Comparison of ENCODE assay signal across 16 mouse cellular contexts in the genomic region with DNA sequence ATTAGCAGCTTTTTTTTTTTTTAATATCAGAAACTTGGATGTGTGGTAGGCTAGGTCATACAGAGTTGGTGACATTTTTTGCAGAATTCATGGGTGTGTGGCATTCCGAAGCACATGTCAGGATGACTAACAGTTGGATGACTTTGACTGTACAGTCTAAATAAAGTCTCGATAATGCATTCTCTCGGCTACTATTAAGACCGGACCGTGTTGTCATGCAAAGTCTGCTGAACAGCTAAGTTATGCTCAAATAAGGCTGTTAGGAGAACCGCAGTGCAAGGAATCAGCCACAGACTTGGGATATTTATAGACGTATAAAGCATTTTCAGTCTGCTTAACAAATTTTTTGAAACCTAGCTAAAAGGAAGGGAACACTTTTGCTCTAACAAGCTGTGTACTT. TPM values are rescaled to one million over a fixed set of nuclear protein-coding genes. Genes with fewer than 3 reads are reported as not detected.
DNase-seq lines count a peak whose midpoint lies in the region; ATAC-seq and TF ChIP-seq lines count a peak whose summit lies in the region.
"Had no signal": no experiment of that assay in that cellular context is flagged by ENCODE, and none has a peak within 500 bp of the region (broad histone marks: within the 10 kb centered on the region; RNA-seq: fewer than 3 reads in every experiment).

No protein-coding gene starts in this region.

- no peaks in the 10 kb centered on the region for H3K27me3 ChIP-seq in heart, adult 2 months (ENCODE audit: control insufficient read depth, insufficient read depth, low read length)
- no peaks in the 10 kb centered on the region for H3K27me3 ChIP-seq in limb, embryonic 15.5 days
- H3K27me3 ChIP-seq in intestine, embryonic 15.5 days (replicated peaks), result no peaks in the 10 kb centered on the region
- H3K27me3 ChIP-seq: limb, embryonic 12.5 days; megakaryocyte, embryonic 14.5 days had no signal

- 0 out of 2 replicates have a peak, but pooled peaks cover 2% of the 10 kb centered on the region for H3K79me2 ChIP-seq in heart, adult 2 months (replicated peaks; ENCODE audit: control insufficient read depth, insufficient read depth, low read length)

- TF ChIP-seq POLR2A in heart, adult 2 months (IDR thresholded peaks at IDR 0.05; ENCODE audit: insufficient read depth, low read depth, low read length), result no peak

- peaks cover 11% of the 10 kb centered on the region for H3K4me1 ChIP-seq in heart, adult 2 months (ENCODE audit: control insufficient read depth, insufficient read depth, low read length)
- peaks cover 23% of the 10 kb centered on the region for H3K4me1 ChIP-seq in limb, embryonic 15.5 days
- H3K4me1 ChIP-seq in intestine, embryonic 15.5 days (replicated peaks), result peaks cover 4% of the 10 kb centered on the region; the same call in 1 of the 2 replicates

- no peaks in the 10 kb centered on the region for H3K9me3 ChIP-seq in limb, embryonic 15.5 days
- no peaks in the 10 kb centered on the region for H3K9me3 ChIP-seq in intestine, embryonic 15.5 days
- H3K9me3 ChIP-seq: G1E; limb, embryonic 12.5 days; megakaryocyte, embryonic 14.5 days had no signal

- TF ChIP-seq CTCF in heart, adult 2 months (IDR thresholded peaks at IDR 0.05), result no peak

- peak overlapping the region; percentile 20; the same call in 1 of the 2 replicates for H3K9ac ChIP-seq in heart, adult 2 months (ENCODE audit: low read depth, low read length)
- H3K9ac ChIP-seq in limb, embryonic 15.5 days, result no peak overlapping the region
- H3K9ac ChIP-seq in intestine, embryonic 15.5 days, result no peak overlapping the region
- H3K9ac ChIP-seq: limb, embryonic 12.5 days; liver, postnatal 0 days had no signal

- H3K4me3 ChIP-seq in heart, adult 2 months, result no peak overlapping the region
- no peak overlapping the region for H3K4me3 ChIP-seq in limb, embryonic 15.5 days
- no peak overlapping the region for H3K4me3 ChIP-seq in intestine, embryonic 15.5 days (replicated peaks)
- H3K4me3 ChIP-seq: limb, embryonic 12.5 days; megakaryocyte, embryonic 14.5 days had no signal

- H3K4me2 ChIP-seq in limb, embryonic 15.5 days, result no peak overlapping the region
- H3K4me2 ChIP-seq in intestine, embryonic 15.5 days (replicated peaks), result no peak overlapping the region

- TF ChIP-seq EP300 in heart, adult 2 months (IDR thresholded peaks at IDR 0.05; ENCODE audit: insufficient read depth, low read depth, low read length), result no peak

- WGBS in heart, adult 2 months, result 35% methylated on average over 7 of the region's 7 CpGs
- WGBS in limb, embryonic 15.5 days, result 65% methylated on average over 7 of the region's 7 CpGs
- 69% methylated on average over 7 of the region's 7 CpGs for WGBS in intestine, embryonic 15.5 days

- H3K27ac ChIP-seq in heart, adult 2 months, result peak overlapping the region; percentile 52
- H3K27ac ChIP-seq in limb, embryonic 15.5 days, result peak overlapping the region; percentile 35; the same call in 1 of the 2 replicates
- no peak overlapping the region for H3K27ac ChIP-seq in intestine, embryonic 15.5 days
- H3K27ac ChIP-seq: limb, embryonic 12.5 days had no signal

- peaks cover 40% of the 10 kb centered on the region for H3K36me3 ChIP-seq in heart, adult 2 months (ENCODE audit: control insufficient read depth, insufficient read depth, low read length)
- peaks cover 22% of the 10 kb centered on the region for H3K36me3 ChIP-seq in limb, embryonic 15.5 days
- peaks cover 10% of the 10 kb centered on the region for H3K36me3 ChIP-seq in intestine, embryonic 15.5 days

- no peak for ATAC-seq in limb, embryonic 15.5 days (ENCODE audit: insufficient number of reproducible peaks, low FRiP score, low TSS enrichment, low read depth)
- ATAC-seq in intestine, embryonic 15.5 days, result no peak

- DNase-seq in heart, adult 2 months, result no peak
- DNase-seq in heart, postnatal 4 days, result no peak
- DNase-seq in left cerebral cortex, postnatal 25 days (ENCODE audit: low spot score in 2 of 2), result peak; percentile 34 to 49
- DNase-seq in left cerebral cortex, postnatal 14 days (ENCODE audit: low spot score in 2 of 2), result no peak
- DNase-seq in Muller cell, postnatal 12 days (ENCODE audit: inconsistent ontology term), result peak; percentile 49
- DNase-seq in adrenal gland, postnatal 10 days, result no peak
- DNase-seq: adrenal gland, postnatal 36 days; kidney, adult 18-20 months; kidney, postnatal 14 days; liver, postnatal 0 days; thymus, adult 18-20 months had no signal

- intact Hi-C loops in heart, adult 2 months (cut with DNase I), result no loop called here
- intact Hi-C loops in left cerebral cortex, postnatal 25 days (cut with DNase I), result no loop called here
- intact Hi-C loops in left cerebral cortex, postnatal 14 days (cut with DNase I), result no loop called here

RNA-seq across cellular contexts. Expression of a gene that starts 10.1 kb away (rescaled TPM):
- 10 to 100 TPM; 51.8 to 55.8 TPM for total RNA-seq in heart, adult 2 months (2021)
- polyA plus RNA-seq in heart, adult 2 months (2012; rRNA removed), result 13.7 and 23.1 TPM in 2 replicates
- 10 to 100 TPM; 62.0 to 68.7 TPM for total RNA-seq in heart, postnatal 4 days (2021)
- 10 to 100 TPM; 54.5 to 58.2 TPM for total RNA-seq in left cerebral cortex, postnatal 25 days (2021)
- 10 to 100 TPM; 57.7 to 59.7 TPM for total RNA-seq in left cerebral cortex, postnatal 14 days (2021)
- polyA plus RNA-seq in limb, embryonic 15.5 days (2015; fragmentation: Nextera tagmentation; extraction: Ambion mirVana), result 116 and 136 TPM in 2 replicates
- 10 to 100 TPM; 37.9 to 59.0 TPM for total RNA-seq in adrenal gland, postnatal 10 days (2021)
- 72.3 and 79.5 TPM in 2 replicates for polyA plus RNA-seq in intestine, embryonic 15.5 days (2015; fragmentation: Nextera tagmentation; extraction: Ambion mirVana)

Comparison
In these comparisons a context has a peak if more than half of its experiments do, and no peak if none do; other contexts are left out.
1. DNase-seq: peak in left cerebral cortex, postnatal 25 days (2 of 2) and Muller cell, postnatal 12 days (single experiment); none in heart, adult 2 months (0 of 2), heart, postnatal 4 days (single experiment), left cerebral cortex, postnatal 14 days (0 of 2) and adrenal gland, postnatal 10 days (single experiment).